In genomic region chr12:41050945-41051344, GRCm38 (mm10) we compare ENCODE assay signal across 24 mouse cellular contexts.
"Had no signal": no experiment of that assay in that cellular context is flagged by ENCODE, and none has a peak within 500 bp of the region (broad histone marks: within the 10 kb centered on the region; RNA-seq: fewer than 3 reads in every experiment).

No protein-coding gene starts in this region.

- H3K27me3 ChIP-seq: limb, embryonic 12.5 days; limb, embryonic 15.5 days; liver, embryonic 12.5 days; midbrain, embryonic 13.5 days; neural tube, embryonic 12.5 days; neural tube, embryonic 15.5 days; stomach, embryonic 15.5 days had no signal

- DNase-seq: kidney, adult 2 months; kidney, postnatal 25 days; layer of hippocampus, adult 9-11 months; layer of hippocampus, postnatal 36 days; left cerebral cortex, postnatal 4 days; lung, embryonic 14.5 days; right cerebral cortex, adult 18-20 months; right cerebral cortex, postnatal 14 days; right cerebral cortex, postnatal 4 days; thymus, postnatal 36 days had no signal

- H3K9ac ChIP-seq: limb, embryonic 12.5 days; limb, embryonic 15.5 days; liver, embryonic 12.5 days; lung, embryonic 14.5 days; midbrain, embryonic 13.5 days; neural tube, embryonic 12.5 days; neural tube, embryonic 15.5 days; stomach, embryonic 15.5 days had no signal

- H3K4me1 ChIP-seq: limb, embryonic 12.5 days; limb, embryonic 15.5 days; midbrain, embryonic 10.5 days; midbrain, embryonic 13.5 days; neural tube, embryonic 12.5 days; neural tube, embryonic 15.5 days; stomach, embryonic 15.5 days had no signal

- H3K4me3 ChIP-seq: layer of hippocampus, adult 2 months; left cerebral cortex, adult 2 months; limb, embryonic 12.5 days; limb, embryonic 15.5 days; liver, embryonic 12.5 days; midbrain, embryonic 10.5 days; midbrain, embryonic 13.5 days; neural tube, embryonic 12.5 days; neural tube, embryonic 15.5 days; stomach, embryonic 15.5 days had no signal

- H3K9me3 ChIP-seq: limb, embryonic 12.5 days; limb, embryonic 15.5 days; liver, embryonic 12.5 days; midbrain, embryonic 10.5 days; midbrain, embryonic 13.5 days; neural tube, embryonic 12.5 days; neural tube, embryonic 15.5 days; stomach, embryonic 15.5 days had no signal

- H3K27ac ChIP-seq: kidney, postnatal 0 days; layer of hippocampus, adult 2 months; left cerebral cortex, adult 2 months; limb, embryonic 12.5 days; limb, embryonic 15.5 days; liver, embryonic 12.5 days; macrophage; midbrain, embryonic 10.5 days; midbrain, embryonic 13.5 days; neural tube, embryonic 12.5 days; neural tube, embryonic 15.5 days; stomach, embryonic 15.5 days had no signal

- ATAC-seq: intestine, postnatal 0 days; liver, embryonic 12.5 days; lung, postnatal 0 days; midbrain, embryonic 13.5 days had no signal

- H3K4me2 ChIP-seq: limb, embryonic 12.5 days; limb, embryonic 15.5 days; liver, embryonic 12.5 days; lung, embryonic 14.5 days; midbrain, embryonic 13.5 days; neural tube, embryonic 12.5 days; neural tube, embryonic 15.5 days; stomach, embryonic 15.5 days had no signal

- H3K36me3 ChIP-seq: limb, embryonic 12.5 days; limb, embryonic 15.5 days; liver, embryonic 12.5 days; midbrain, embryonic 10.5 days; midbrain, embryonic 13.5 days; neural tube, embryonic 12.5 days; neural tube, embryonic 15.5 days; stomach, embryonic 15.5 days had no signal
